Mouse (Mus musculus): ENCODE results near the gene Notch3. TPM values are rescaled to one million over a fixed set of nuclear protein-coding genes. Genes with fewer than 3 reads are reported as not detected.
A peak's percentile ranks its signal among the peaks of the same experiment; 100 is the strongest.
"Not testable (repeated sequence)": the region's sequence is repeated elsewhere in the genome, so short reads cannot be mapped to it uniquely, and the experiment has no call there.

The Notch3 gene
- polyA plus RNA-seq (2014; fragmentation: Nextera tagmentation; extraction: Ambion mirVana): 10.5 and 11.2 TPM in 2 replicates

- WGBS: 0% methylated on average over 32 of the region's 39 CpGs
- Histone ChIP-seq H3K4me3 (replicated peaks; ENCODE audit: low read depth, low read length) (peak within 1 kb of the TSS; percentile 49), H3K9me3 (ENCODE audit: control insufficient read depth, low read length) (no peaks in the 10 kb centered on the region), H3K9ac (replicated peaks; ENCODE audit: low read length) (peak within 1 kb of the TSS; percentile 70), H3K27ac (replicated peaks; ENCODE audit: low read depth, low read length) (peak within 1 kb of the TSS; percentile 84), H3K4me2 (ENCODE audit: low read length) (peak within 1 kb of the TSS; percentile 85), H3K27me3 (ENCODE audit: control insufficient read depth, insufficient read depth, low read length) (no peaks in the 10 kb centered on the region), H3K4me1 (ENCODE audit: control insufficient read depth, insufficient read depth, low read length) (peaks cover 24% of the 10 kb centered on the region), H3K36me3 (ENCODE audit: control insufficient read depth, insufficient read depth, low read length) (no peaks in the 10 kb centered on the region)
- DNase-seq (peak; percentile 82), ATAC-seq (ENCODE audit: low FRiP score, low TSS enrichment) (peak; percentile 35)
These were observed at the start of gene Notch3 for GRCm38 (mm10) chr17:32166687-32167086. Gene Notch3 (minus strand): TSS chr17:32166852.

GRCm38 (mm10) chr17:32215587-32215986, 48.9 kb upstream of the Notch3 start:
- not testable (repeated sequence) for H3K4me1 ChIP-seq (ENCODE audit: control insufficient read depth, insufficient read depth, low read length); ATAC-seq (ENCODE audit: low FRiP score, low TSS enrichment); H3K9me3 ChIP-seq (ENCODE audit: control insufficient read depth, low read length); H3K27me3 ChIP-seq (ENCODE audit: control insufficient read depth, insufficient read depth, low read length); H3K27ac ChIP-seq (replicated peaks; ENCODE audit: low read depth, low read length); H3K4me2 ChIP-seq (ENCODE audit: low read length); H3K9ac ChIP-seq (replicated peaks; ENCODE audit: low read length); H3K4me3 ChIP-seq (replicated peaks; ENCODE audit: low read depth, low read length); DNase-seq
- H3K36me3 ChIP-seq (ENCODE audit: control insufficient read depth, insufficient read depth, low read length): peaks cover 82% of the 10 kb centered on the region
- WGBS: 75% methylated on average over 4 of the region's 4 CpGs

- peaks cover 88% of the 10 kb centered on the region for H3K36me3 ChIP-seq (ENCODE audit: control insufficient read depth, insufficient read depth, low read length)
- not testable (repeated sequence) for H3K27me3 ChIP-seq (ENCODE audit: control insufficient read depth, insufficient read depth, low read length); H3K4me3 ChIP-seq (replicated peaks; ENCODE audit: low read depth, low read length); H3K9me3 ChIP-seq (ENCODE audit: control insufficient read depth, low read length); ATAC-seq (ENCODE audit: low FRiP score, low TSS enrichment); H3K4me1 ChIP-seq (ENCODE audit: control insufficient read depth, insufficient read depth, low read length); H3K27ac ChIP-seq (replicated peaks; ENCODE audit: low read depth, low read length); H3K9ac ChIP-seq (replicated peaks; ENCODE audit: low read length); DNase-seq; H3K4me2 ChIP-seq (ENCODE audit: low read length)
- 91% methylated on average over 6 of the region's 6 CpGs for WGBS
These were observed 44.9 kb upstream of the Notch3 start for GRCm38 (mm10) chr17:32211554-32211953.

GRCm38 (mm10) chr17:32209752-32210151, 43.1 kb upstream of the Notch3 start:
- no peak for ATAC-seq (ENCODE audit: low FRiP score, low TSS enrichment)
- Histone ChIP-seq H3K9ac (replicated peaks; ENCODE audit: low read length) (no peak overlapping the region), H3K4me2 (ENCODE audit: low read length) (no peak overlapping the region), H3K36me3 (ENCODE audit: control insufficient read depth, insufficient read depth, low read length) (peaks cover 92% of the 10 kb centered on the region), H3K27ac (replicated peaks; ENCODE audit: low read depth, low read length) (no peak overlapping the region), H3K9me3 (ENCODE audit: control insufficient read depth, low read length) (no peaks in the 10 kb centered on the region), H3K27me3 (ENCODE audit: control insufficient read depth, insufficient read depth, low read length) (no peaks in the 10 kb centered on the region), H3K4me3 (replicated peaks; ENCODE audit: low read depth, low read length) (no peak overlapping the region), H3K4me1 (ENCODE audit: control insufficient read depth, insufficient read depth, low read length) (no peaks in the 10 kb centered on the region)
- WGBS: 30% methylated on average over 3 of the region's 3 CpGs
- DNase-seq: peak; percentile 84

GRCm38 (mm10) chr17:32209144-32209543, 42.5 kb upstream of the Notch3 start:
- Histone ChIP-seq H3K4me2 (ENCODE audit: low read length) (no peak overlapping the region), H3K4me3 (replicated peaks; ENCODE audit: low read depth, low read length) (no peak overlapping the region), H3K9ac (replicated peaks; ENCODE audit: low read length) (no peak overlapping the region), H3K36me3 (ENCODE audit: control insufficient read depth, insufficient read depth, low read length) (peaks cover 92% of the 10 kb centered on the region), H3K27me3 (ENCODE audit: control insufficient read depth, insufficient read depth, low read length) (no peaks in the 10 kb centered on the region), H3K9me3 (ENCODE audit: control insufficient read depth, low read length) (no peaks in the 10 kb centered on the region), H3K27ac (replicated peaks; ENCODE audit: low read depth, low read length) (0 out of 2 replicates have a peak overlapping the region, but pooled peaks have one; percentile 8), H3K4me1 (ENCODE audit: control insufficient read depth, insufficient read depth, low read length) (no peaks in the 10 kb centered on the region)
- DNase-seq (peak; percentile 17), ATAC-seq (ENCODE audit: low FRiP score, low TSS enrichment) (no peak)
- WGBS: 76% methylated on average over 6 of the region's 6 CpGs

GRCm38 (mm10) chr17:32207586-32208245, 41.1 kb upstream of the Notch3 start:
- Histone ChIP-seq H3K9ac (replicated peaks; ENCODE audit: low read length) (no peak overlapping the region), H3K27ac (replicated peaks; ENCODE audit: low read depth, low read length) (no peak overlapping the region), H3K4me1 (ENCODE audit: control insufficient read depth, insufficient read depth, low read length) (no peaks in the 10 kb centered on the region), H3K4me2 (ENCODE audit: low read length) (no peak overlapping the region), H3K9me3 (ENCODE audit: control insufficient read depth, low read length) (no peaks in the 10 kb centered on the region), H3K36me3 (ENCODE audit: control insufficient read depth, insufficient read depth, low read length) (peaks cover 92% of the 10 kb centered on the region), H3K27me3 (ENCODE audit: control insufficient read depth, insufficient read depth, low read length) (no peaks in the 10 kb centered on the region), H3K4me3 (replicated peaks; ENCODE audit: low read depth, low read length) (no peak overlapping the region)
- no peak for DNase-seq
- no peak for ATAC-seq (ENCODE audit: low FRiP score, low TSS enrichment)
- 82% methylated on average over 5 of the region's 5 CpGs for WGBS

GRCm38 (mm10) chr17:32205345-32205744, 38.7 kb upstream of the Notch3 start:
- no peak for ATAC-seq (ENCODE audit: low FRiP score, low TSS enrichment)
- 95% methylated on average over 3 of the region's 3 CpGs for WGBS
- H3K36me3 ChIP-seq (ENCODE audit: control insufficient read depth, insufficient read depth, low read length): peaks cover 94% of the 10 kb centered on the region
- no peak overlapping the region for H3K9ac ChIP-seq (replicated peaks; ENCODE audit: low read length)
- DNase-seq: no peak
- H3K9me3 ChIP-seq (ENCODE audit: control insufficient read depth, low read length): no peaks in the 10 kb centered on the region
- no peak overlapping the region for H3K27ac ChIP-seq (replicated peaks; ENCODE audit: low read depth, low read length)
- no peaks in the 10 kb centered on the region for H3K4me1 ChIP-seq (ENCODE audit: control insufficient read depth, insufficient read depth, low read length)
- no peak overlapping the region for H3K4me3 ChIP-seq (replicated peaks; ENCODE audit: low read depth, low read length)
- no peaks in the 10 kb centered on the region for H3K27me3 ChIP-seq (ENCODE audit: control insufficient read depth, insufficient read depth, low read length)
- H3K4me2 ChIP-seq (ENCODE audit: low read length): no peak overlapping the region

GRCm38 (mm10) chr17:32202972-32203371, 36.3 kb upstream of the Notch3 start:
- Histone ChIP-seq H3K9ac (replicated peaks; ENCODE audit: low read length) (no peak overlapping the region), H3K36me3 (ENCODE audit: control insufficient read depth, insufficient read depth, low read length) (peaks cover 96% of the 10 kb centered on the region), H3K9me3 (ENCODE audit: control insufficient read depth, low read length) (no peaks in the 10 kb centered on the region), H3K4me1 (ENCODE audit: control insufficient read depth, insufficient read depth, low read length) (no peaks in the 10 kb centered on the region), H3K27me3 (ENCODE audit: control insufficient read depth, insufficient read depth, low read length) (no peaks in the 10 kb centered on the region), H3K4me3 (replicated peaks; ENCODE audit: low read depth, low read length) (no peak overlapping the region), H3K27ac (replicated peaks; ENCODE audit: low read depth, low read length) (no peak overlapping the region), H3K4me2 (ENCODE audit: low read length) (no peak overlapping the region)
- DNase-seq (no peak), ATAC-seq (ENCODE audit: low FRiP score, low TSS enrichment) (no peak)
- WGBS: 94% methylated on average over 3 of the region's 3 CpGs

GRCm38 (mm10) chr17:32201086-32201485, 34.4 kb upstream of the Notch3 start:
- WGBS: 86% methylated on average over 5 of the region's 5 CpGs
- no peak for ATAC-seq (ENCODE audit: low FRiP score, low TSS enrichment)

More at GRCm38 (mm10) chr17:32201086-32201485, 34.4 kb upstream of the Notch3 start:
- Histone ChIP-seq H3K9me3 (ENCODE audit: control insufficient read depth, low read length) (no peaks in the 10 kb centered on the region), H3K4me2 (ENCODE audit: low read length) (no peak overlapping the region), H3K36me3 (ENCODE audit: control insufficient read depth, insufficient read depth, low read length) (peaks cover 98% of the 10 kb centered on the region), H3K9ac (replicated peaks; ENCODE audit: low read length) (no peak overlapping the region), H3K4me1 (ENCODE audit: control insufficient read depth, insufficient read depth, low read length) (no peaks in the 10 kb centered on the region), H3K4me3 (replicated peaks; ENCODE audit: low read depth, low read length) (no peak overlapping the region), H3K27me3 (ENCODE audit: control insufficient read depth, insufficient read depth, low read length) (no peaks in the 10 kb centered on the region), H3K27ac (replicated peaks; ENCODE audit: low read depth, low read length) (no peak overlapping the region)
- no peak for DNase-seq

Measured in midbrain, embryonic 14.5 days (tissue).